Mouse (Mus musculus): ENCODE measurements around the gene Cyp2c54. TPM values are rescaled to one million over a fixed set of nuclear protein-coding genes. Genes with fewer than 3 reads are reported as not detected.
"Not testable (repeated sequence)": the region's sequence is repeated elsewhere in the genome, so short reads cannot be mapped to it uniquely, and the experiment has no call there.

Gene Cyp2c54
- polyA plus RNA-seq (2012; fragmentation: generic; extraction: Trizol): not detected

DNA sequence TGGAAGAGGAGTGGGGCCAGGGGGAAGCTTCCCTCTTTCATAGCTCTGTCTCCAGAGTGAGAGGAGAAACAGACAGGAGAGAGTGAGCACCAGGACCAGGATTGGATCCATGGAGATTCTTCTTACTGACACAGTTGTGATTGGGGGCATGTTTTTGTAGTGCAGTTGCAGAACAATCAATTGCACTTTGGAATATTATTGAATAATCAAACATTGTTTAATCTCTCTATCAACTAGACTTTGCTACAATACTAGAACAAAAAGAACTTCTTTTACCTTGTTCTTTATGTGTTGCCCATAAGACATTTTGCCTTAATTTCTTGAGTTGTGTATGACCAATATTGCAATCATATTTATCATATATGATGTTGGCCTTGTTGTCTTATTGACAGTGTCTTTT lies at the start of gene Cyp2c54:
Gene Cyp2c54, minus strand, starts transcription at position 127 of the 400 bp plus-strand sequence.
- Histone ChIP-seq H3K79me2 (ENCODE audit: control insufficient read depth, insufficient read depth) (no peaks in the 10 kb centered on the region), H3ac (ENCODE audit: control insufficient read depth, insufficient read length) (no peak within 1 kb of the TSS), H3K4me2 (ENCODE audit: low read depth) (no peak within 1 kb of the TSS), H3K36me3 (ENCODE audit: control insufficient read depth, insufficient read depth) (no peaks in the 10 kb centered on the region), H3K27me3 (ENCODE audit: control insufficient read depth, insufficient read depth, insufficient read length) (no peaks in the 10 kb centered on the region), H3K4me3 (no peak within 1 kb of the TSS)
- TF ChIP-seq REST (IDR thresholded peaks at IDR 0.05; ENCODE audit: insufficient read depth, insufficient read length) (no peak), MYOD1 (IDR thresholded peaks at IDR 0.05; ENCODE audit: control insufficient read depth in 1 of 3, insufficient read length in 2 of 3, low read depth in 2 of 3) (no peak), MAX (IDR thresholded peaks at IDR 0.05; ENCODE audit: low read depth) (no peak), MYOG (IDR thresholded peaks at IDR 0.05; ENCODE audit: control insufficient read depth in 1 of 3, insufficient read depth in 1 of 3, insufficient read length in 2 of 3, low read depth in 2 of 3) (no peak), E2F4 (IDR thresholded peaks at IDR 0.05; ENCODE audit: insufficient read depth) (no peak)

DNA sequence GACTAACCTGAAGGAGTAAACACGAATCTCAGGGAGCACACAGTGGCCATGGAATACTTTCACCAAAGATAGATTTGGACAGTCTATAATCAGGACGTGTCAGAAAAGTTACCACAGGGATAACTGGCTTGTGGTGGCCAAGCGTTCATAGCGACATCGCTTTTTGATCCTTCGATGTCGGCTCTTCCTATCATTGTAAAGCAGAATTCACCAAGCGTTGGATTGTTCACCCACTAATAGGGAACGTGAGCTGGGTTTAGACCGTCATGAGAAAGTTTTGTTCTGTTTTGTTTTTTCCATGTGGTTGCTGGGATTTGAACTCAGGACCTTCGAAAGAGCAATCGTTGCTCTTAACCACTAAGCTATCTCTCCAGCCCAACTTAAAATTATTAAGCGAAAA lies 46.0 kb upstream of the Cyp2c54 start:
- not testable (repeated sequence) for H3K79me2 ChIP-seq (ENCODE audit: control insufficient read depth, insufficient read depth); H3ac ChIP-seq (ENCODE audit: control insufficient read depth, insufficient read length); H3K4me2 ChIP-seq (ENCODE audit: low read depth); H3K36me3 ChIP-seq (ENCODE audit: control insufficient read depth, insufficient read depth); H3K27me3 ChIP-seq (ENCODE audit: control insufficient read depth, insufficient read depth, insufficient read length); H3K4me3 ChIP-seq

DNA sequence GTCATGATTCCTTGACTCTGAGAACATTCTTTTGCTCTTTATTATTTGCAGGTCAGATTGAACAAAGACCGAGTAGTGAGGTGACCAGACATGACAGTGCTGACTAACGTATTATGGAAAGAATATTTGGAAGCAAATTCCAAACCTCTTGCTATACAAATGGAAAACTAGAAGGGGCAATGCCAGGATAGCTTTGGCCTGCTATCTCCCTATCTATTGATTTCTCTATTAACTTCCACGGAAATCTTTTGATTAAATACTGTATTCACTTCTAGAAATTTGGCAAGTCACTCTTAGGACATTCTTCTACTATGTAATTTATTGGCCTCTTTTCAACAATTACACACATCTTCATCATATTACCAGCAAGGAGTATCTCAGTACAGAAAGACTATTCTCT lies 17.5 kb upstream of the Cyp2c54 start:
- no peak overlapping the region for H3K4me2 ChIP-seq (ENCODE audit: low read depth)
- TF ChIP-seq MYOG (IDR thresholded peaks at IDR 0.05; ENCODE audit: control insufficient read depth in 1 of 3, insufficient read depth in 1 of 3, insufficient read length in 2 of 3, low read depth in 2 of 3) (no peak), TCF3 (IDR thresholded peaks at IDR 0.05; ENCODE audit: insufficient read length, low read depth) (no peak), SRF (IDR thresholded peaks at IDR 0.05; ENCODE audit: control insufficient read depth, insufficient read length, low read depth) (no peak), CEBPB (IDR thresholded peaks at IDR 0.05; ENCODE audit: insufficient read depth, poor library complexity, severe bottlenecking) (no peak), MAX (IDR thresholded peaks at IDR 0.05; ENCODE audit: low read depth) (no peak), POLR2A (IDR thresholded peaks at IDR 0.05; ENCODE audit: insufficient read length, low read depth) (no peak), POLR2AphosphoS2 (IDR thresholded peaks at IDR 0.05; ENCODE audit: insufficient read length, low read depth) (no peak), MYOD1 (IDR thresholded peaks at IDR 0.05; ENCODE audit: control insufficient read depth in 1 of 3, insufficient read length in 2 of 3, low read depth in 2 of 3) (no peak), USF1 (IDR thresholded peaks at IDR 0.05; ENCODE audit: low read depth) (no peak), TCF12 (IDR thresholded peaks at IDR 0.05; ENCODE audit: insufficient read depth, poor library complexity, severe bottlenecking) (no peak), E2F4 (IDR thresholded peaks at IDR 0.05; ENCODE audit: insufficient read depth) (no peak), REST (IDR thresholded peaks at IDR 0.05; ENCODE audit: insufficient read depth, insufficient read length) (no peak)
- no peaks in the 10 kb centered on the region for H3K79me2 ChIP-seq (ENCODE audit: control insufficient read depth, insufficient read depth)
- no peaks in the 10 kb centered on the region for H3K27me3 ChIP-seq (ENCODE audit: control insufficient read depth, insufficient read depth, insufficient read length)
- H3K36me3 ChIP-seq (ENCODE audit: control insufficient read depth, insufficient read depth): no peaks in the 10 kb centered on the region
- no peak overlapping the region for H3K4me3 ChIP-seq
- H3ac ChIP-seq (ENCODE audit: control insufficient read depth, insufficient read length): no peak overlapping the region

DNA sequence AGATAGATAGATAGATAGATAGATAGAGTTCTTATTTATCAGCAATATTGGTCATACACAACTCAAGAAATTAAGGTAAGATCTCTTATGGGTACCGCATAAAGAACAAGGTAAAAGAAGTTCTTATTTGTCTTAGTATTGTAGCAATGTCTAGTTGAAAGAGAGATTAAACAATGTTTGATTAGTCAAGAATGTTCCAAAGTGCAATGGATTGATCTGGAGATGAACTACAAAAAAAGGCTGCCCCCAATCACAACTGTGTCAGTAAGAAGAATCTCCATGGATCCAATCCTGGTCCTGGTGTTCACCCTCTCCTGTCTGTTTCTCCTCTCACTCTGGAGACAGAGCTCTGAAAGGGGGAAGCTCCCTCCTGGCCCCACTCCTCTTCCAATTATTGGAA lies 15.8 kb upstream of the Cyp2c54 start, which contains the start of gene Cyp2c50:
Gene Cyp2c50, plus strand, starts transcription at position 268 of the 400 bp plus-strand sequence.
- H3K36me3 ChIP-seq (ENCODE audit: control insufficient read depth, insufficient read depth); H3K79me2 ChIP-seq (ENCODE audit: control insufficient read depth, insufficient read depth); H3ac ChIP-seq (ENCODE audit: control insufficient read depth, insufficient read length); H3K27me3 ChIP-seq (ENCODE audit: control insufficient read depth, insufficient read depth, insufficient read length); H3K4me3 ChIP-seq; H3K4me2 ChIP-seq (ENCODE audit: low read depth): not testable (repeated sequence)

DNA sequence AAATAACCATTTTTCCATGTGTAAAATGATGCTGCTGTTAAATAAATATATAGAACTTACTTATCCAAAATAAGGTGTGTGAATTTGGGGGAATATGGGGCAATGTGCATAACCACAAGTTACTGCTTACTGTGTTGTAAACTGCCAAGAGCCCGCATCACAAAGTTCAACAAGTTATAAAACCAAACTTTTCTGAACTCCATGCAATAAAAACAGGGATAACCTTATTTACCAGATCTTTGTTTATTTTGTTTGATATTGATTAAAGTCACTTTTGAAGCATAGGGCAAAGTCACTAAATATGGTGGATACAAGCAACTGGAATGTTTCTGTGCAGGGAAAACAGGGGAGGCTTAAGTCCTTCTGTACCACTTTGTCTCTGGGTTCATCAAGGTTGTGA lies 14.8 kb upstream of the Cyp2c54 start:
- Histone ChIP-seq H3K27me3 (ENCODE audit: control insufficient read depth, insufficient read depth, insufficient read length) (no peaks in the 10 kb centered on the region), H3K79me2 (ENCODE audit: control insufficient read depth, insufficient read depth) (no peaks in the 10 kb centered on the region), H3ac (ENCODE audit: control insufficient read depth, insufficient read length) (no peak overlapping the region), H3K4me3 (no peak overlapping the region), H3K4me2 (ENCODE audit: low read depth) (no peak overlapping the region), H3K36me3 (ENCODE audit: control insufficient read depth, insufficient read depth) (no peaks in the 10 kb centered on the region)
- no peak for TF ChIP-seq POLR2A (IDR thresholded peaks at IDR 0.05; ENCODE audit: insufficient read length, low read depth)
- TF ChIP-seq MYOD1 (IDR thresholded peaks at IDR 0.05; ENCODE audit: control insufficient read depth in 1 of 3, insufficient read length in 2 of 3, low read depth in 2 of 3): no peak
- TF ChIP-seq TCF3 (IDR thresholded peaks at IDR 0.05; ENCODE audit: insufficient read length, low read depth): no peak
- no peak for TF ChIP-seq POLR2AphosphoS2 (IDR thresholded peaks at IDR 0.05; ENCODE audit: insufficient read length, low read depth)
- no peak for TF ChIP-seq E2F4 (IDR thresholded peaks at IDR 0.05; ENCODE audit: insufficient read depth)
- TF ChIP-seq USF1 (IDR thresholded peaks at IDR 0.05; ENCODE audit: low read depth): no peak
- TF ChIP-seq REST (IDR thresholded peaks at IDR 0.05; ENCODE audit: insufficient read depth, insufficient read length): no peak
- no peak for TF ChIP-seq CEBPB (IDR thresholded peaks at IDR 0.05; ENCODE audit: insufficient read depth, poor library complexity, severe bottlenecking)
- TF ChIP-seq SRF (IDR thresholded peaks at IDR 0.05; ENCODE audit: control insufficient read depth, insufficient read length, low read depth): no peak
- TF ChIP-seq TCF12 (IDR thresholded peaks at IDR 0.05; ENCODE audit: insufficient read depth, poor library complexity, severe bottlenecking): no peak
- TF ChIP-seq MAX (IDR thresholded peaks at IDR 0.05; ENCODE audit: low read depth): no peak
- no peak for TF ChIP-seq MYOG (IDR thresholded peaks at IDR 0.05; ENCODE audit: control insufficient read depth in 1 of 3, insufficient read depth in 1 of 3, insufficient read length in 2 of 3, low read depth in 2 of 3)

DNA sequence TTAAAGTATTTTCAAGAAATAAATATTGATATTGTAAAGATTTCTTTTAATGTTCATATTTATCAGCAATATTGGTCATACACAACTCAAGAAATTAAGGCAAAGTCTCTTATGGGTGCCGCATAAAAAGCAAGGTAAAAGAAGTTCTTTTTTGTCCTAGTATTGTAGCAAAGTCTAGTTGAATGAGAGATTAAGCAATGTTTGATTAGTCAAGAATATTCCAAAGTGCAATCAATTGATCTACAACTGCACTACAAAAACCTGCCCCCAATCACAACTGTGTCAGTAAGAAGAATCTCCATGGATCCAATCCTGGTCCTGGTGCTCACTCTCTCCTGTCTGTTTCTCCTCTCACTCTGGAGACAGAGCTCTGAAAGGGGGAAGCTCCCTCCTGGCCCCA lies 81.5 kb downstream of the Cyp2c54 start, which contains the start of gene Cyp2c37:
Gene Cyp2c37, plus strand, starts transcription at position 285 of the 400 bp plus-strand sequence.
- not testable (repeated sequence) for H3K36me3 ChIP-seq (ENCODE audit: control insufficient read depth, insufficient read depth); H3K4me2 ChIP-seq (ENCODE audit: low read depth); H3K79me2 ChIP-seq (ENCODE audit: control insufficient read depth, insufficient read depth); H3K4me3 ChIP-seq; H3ac ChIP-seq (ENCODE audit: control insufficient read depth, insufficient read length); H3K27me3 ChIP-seq (ENCODE audit: control insufficient read depth, insufficient read depth, insufficient read length)
